Mouse (Mus musculus) midbrain, embryonic 12.5 days (tissue): Measurements from ENCODE around the gene Zcchc4. TPM values are rescaled to one million over a fixed set of nuclear protein-coding genes. Genes with fewer than 3 reads are reported as not detected.

ENCODE experiments used
- ATAC-seq: fragments of 200-750 bp; cut with Nextera tagmentation; 2 replicates; pipeline ENCODE4 v1.8.0; 2017; ENCODE audit warnings: low read depth, moderate TSS enrichment, moderate library complexity; ENCODE audit not compliant: low FRiP score
- H3K27ac ChIP-seq: fragments of 300-500 bp; sonication (generic); replicated peaks from 2 replicates; pipeline ENCODE4 v1.5.1; 2016; ENCODE audit warnings: mild to moderate bottlenecking
- H3K27me3 ChIP-seq: fragments of 300-500 bp; sonication (generic); 2 replicates; pipeline ENCODE4 v1.6.1; 2016; ENCODE audit warnings: mild to moderate bottlenecking
- H3K36me3 ChIP-seq: fragments of 300-500 bp; sonication (generic); 2 replicates; pipeline ENCODE4 v1.6.1; 2016
- H3K4me1 ChIP-seq: fragments of 300-500 bp; sonication (generic); 2 replicates; pipeline ENCODE4 v1.6.1; 2016
- H3K4me2 ChIP-seq: fragments of 300-500 bp; sonication (generic); replicated peaks from 2 replicates; pipeline ENCODE4 v1.6.1; 2016; ENCODE audit warnings: mild to moderate bottlenecking, moderate library complexity
- H3K4me3 ChIP-seq: fragments of 300-500 bp; sonication (generic); 2 replicates; pipeline ENCODE4 v1.5.1; 2016; ENCODE audit warnings: mild to moderate bottlenecking
- H3K9ac ChIP-seq: fragments of 300-500 bp; sonication (generic); replicated peaks from 2 replicates; pipeline ENCODE4 v1.6.1; 2016; ENCODE audit warnings: mild to moderate bottlenecking, moderate library complexity
- H3K9me3 ChIP-seq: fragments of 300-500 bp; sonication (generic); 2 replicates; pipeline ENCODE4 v1.6.1; 2016; ENCODE audit warnings: mild to moderate bottlenecking
- WGBS: fragments of 180-500 bp; shearing (Covaris S2); methylation state at CpG from one replicate; pipeline ENCODE4 v1.1.7; 2016; 5-methylcytosine and 5-hydroxymethylcytosine counted together
- polyA plus RNA-seq: library from polyadenylated mRNA; unstranded; fragments of >200 nt; fragmentation: Nextera tagmentation; extraction: Ambion mirVana; gene quantifications from 2 replicates; pipeline ENCODE4 v1.2.1, GENCODE M21; 2016

Zcchc4 gene
- polyA plus RNA-seq, 1 experiment from 2014 or later = 20.6 TPM

DNA sequence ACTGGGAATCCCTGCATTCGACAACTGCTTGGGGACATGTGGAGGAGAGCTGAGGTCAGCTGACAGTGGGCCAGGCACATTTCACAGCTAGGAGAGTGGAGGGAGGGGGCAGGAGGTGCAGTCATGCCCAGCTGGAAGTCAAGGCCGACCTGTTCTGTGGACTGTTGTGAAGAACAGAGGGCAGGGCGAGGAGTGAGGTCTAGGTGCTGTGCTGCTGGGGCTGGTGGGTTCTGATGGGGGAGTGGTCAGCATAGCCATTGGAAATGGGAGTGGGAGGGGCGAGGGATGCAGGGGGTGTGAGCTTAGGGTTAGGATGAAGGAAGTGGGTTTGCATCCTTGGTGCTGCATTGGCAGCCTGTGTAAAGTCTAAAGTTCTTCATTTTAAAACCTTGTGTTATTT, 30.6 kb downstream of the Zcchc4 start:
- no peak for ATAC-seq
- H3K9ac ChIP-seq = no peak overlapping the region
- no peaks in the 10 kb centered on the region for H3K9me3 ChIP-seq
- no peak overlapping the region for H3K4me3 ChIP-seq
- 83% methylated on average over 4 of the region's 4 CpGs for WGBS
- H3K4me1 ChIP-seq = no peaks in the 10 kb centered on the region
- no peak overlapping the region for H3K4me2 ChIP-seq
- H3K27ac ChIP-seq = no peak overlapping the region
- no peaks in the 10 kb centered on the region for H3K27me3 ChIP-seq
- peaks cover 14% of the 10 kb centered on the region; the same call in 1 of the 2 replicates for H3K36me3 ChIP-seq

GRCm38 (mm10) chr5:52806349-52806748, 31.1 kb downstream of the Zcchc4 start:
- Histone ChIP-seq H3K27me3 (no peaks in the 10 kb centered on the region), H3K4me2 (no peak overlapping the region), H3K4me3 (no peak overlapping the region), H3K36me3 (peaks cover 17% of the 10 kb centered on the region; the same call in 1 of the 2 replicates), H3K9me3 (no peaks in the 10 kb centered on the region), H3K4me1 (no peaks in the 10 kb centered on the region), H3K27ac (no peak overlapping the region), H3K9ac (no peak overlapping the region)
- no peak for ATAC-seq
- 91% methylated on average over 8 of the region's 8 CpGs for WGBS

- no peak overlapping the region for H3K27ac ChIP-seq
- no peaks in the 10 kb centered on the region for H3K27me3 ChIP-seq
- WGBS = 90% methylated on average over 7 of the region's 7 CpGs
- H3K9ac ChIP-seq = no peak overlapping the region
- no peak overlapping the region for H3K4me3 ChIP-seq
- no peaks in the 10 kb centered on the region for H3K9me3 ChIP-seq
- no peak for ATAC-seq
- H3K4me2 ChIP-seq = no peak overlapping the region
- H3K4me1 ChIP-seq = no peaks in the 10 kb centered on the region
- H3K36me3 ChIP-seq = peaks cover 17% of the 10 kb centered on the region; the same call in 1 of the 2 replicates
Measured at GRCm38 (mm10) chr5:52807030-52807429, 31.8 kb downstream of the Zcchc4 start.

- Histone ChIP-seq H3K4me3 (no peak overlapping the region), H3K27ac (no peak overlapping the region), H3K36me3 (peaks cover 26% of the 10 kb centered on the region), H3K4me1 (no peaks in the 10 kb centered on the region), H3K27me3 (no peaks in the 10 kb centered on the region), H3K9me3 (no peaks in the 10 kb centered on the region), H3K4me2 (no peak overlapping the region), H3K9ac (no peak overlapping the region)
- no peak for ATAC-seq
- WGBS = 95% methylated on average over 6 of the region's 6 CpGs
Measured at GRCm38 (mm10) chr5:52810446-52810845, 35.2 kb downstream of the Zcchc4 start.

- Histone ChIP-seq H3K4me2 (no peak overlapping the region), H3K27ac (no peak overlapping the region), H3K36me3 (peaks cover 28% of the 10 kb centered on the region), H3K4me3 (no peak overlapping the region), H3K4me1 (no peaks in the 10 kb centered on the region), H3K9me3 (no peaks in the 10 kb centered on the region), H3K9ac (no peak overlapping the region), H3K27me3 (no peaks in the 10 kb centered on the region)
- ATAC-seq = no peak
- 94% methylated on average over 14 of the region's 14 CpGs for WGBS
Measured at GRCm38 (mm10) chr5:52811056-52811455, 35.8 kb downstream of the Zcchc4 start.

DNA sequence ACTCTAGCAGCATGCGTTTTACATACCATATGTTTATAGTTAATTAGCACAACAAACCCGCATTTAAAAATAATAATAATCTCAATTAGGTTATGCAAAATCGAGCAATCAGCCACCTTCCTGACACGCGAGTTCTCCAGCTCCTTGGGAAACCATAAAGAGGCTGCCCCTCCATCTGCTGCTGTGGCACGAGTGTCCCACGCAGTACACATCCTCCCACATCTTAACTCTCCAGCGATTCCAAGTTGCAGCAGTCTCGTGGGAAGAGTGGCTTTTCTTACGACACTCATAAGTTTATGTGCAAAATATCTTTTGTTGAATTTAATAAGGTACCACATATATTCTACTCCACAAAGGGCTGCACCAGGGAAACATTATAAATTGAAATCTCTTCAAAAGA, 37.2 kb downstream of the Zcchc4 start:
- H3K27ac ChIP-seq = no peak overlapping the region
- no peaks in the 10 kb centered on the region for H3K9me3 ChIP-seq
- ATAC-seq = no peak
- H3K27me3 ChIP-seq = no peaks in the 10 kb centered on the region
- WGBS = 92% methylated on average over 10 of the region's 10 CpGs
- H3K4me3 ChIP-seq = no peak overlapping the region
- no peak overlapping the region for H3K9ac ChIP-seq
- no peaks in the 10 kb centered on the region for H3K4me1 ChIP-seq
- peaks cover 39% of the 10 kb centered on the region for H3K36me3 ChIP-seq
- H3K4me2 ChIP-seq = no peak overlapping the region

GRCm38 (mm10) chr5:52813312-52813711, 38.1 kb downstream of the Zcchc4 start:
- no peaks in the 10 kb centered on the region for H3K9me3 ChIP-seq
- H3K4me2 ChIP-seq = no peak overlapping the region
- 91% methylated on average over 7 of the region's 7 CpGs for WGBS
- no peaks in the 10 kb centered on the region for H3K27me3 ChIP-seq
- peaks cover 39% of the 10 kb centered on the region for H3K36me3 ChIP-seq
- no peaks in the 10 kb centered on the region for H3K4me1 ChIP-seq
- H3K9ac ChIP-seq = no peak overlapping the region
- no peak overlapping the region for H3K27ac ChIP-seq
- ATAC-seq = no peak
- H3K4me3 ChIP-seq = no peak overlapping the region

- H3K9ac ChIP-seq = no peak overlapping the region
- peaks cover 33% of the 10 kb centered on the region for H3K36me3 ChIP-seq
- 89% methylated on average over 7 of the region's 7 CpGs for WGBS
- H3K9me3 ChIP-seq = no peaks in the 10 kb centered on the region
- no peaks in the 10 kb centered on the region for H3K4me1 ChIP-seq
- H3K4me3 ChIP-seq = no peak overlapping the region
- H3K27ac ChIP-seq = no peak overlapping the region
- H3K4me2 ChIP-seq = no peak overlapping the region
- ATAC-seq = no peak
- no peaks in the 10 kb centered on the region for H3K27me3 ChIP-seq
Measured at GRCm38 (mm10) chr5:52818676-52819075, 43.5 kb downstream of the Zcchc4 start.

GRCm38 (mm10) chr5:52821691-52822090, 46.5 kb downstream of the Zcchc4 start:
- no peak for ATAC-seq
- Histone ChIP-seq H3K27me3 (no peaks in the 10 kb centered on the region), H3K4me1 (no peaks in the 10 kb centered on the region), H3K9me3 (no peaks in the 10 kb centered on the region), H3K4me2 (no peak overlapping the region), H3K27ac (no peak overlapping the region), H3K4me3 (no peak overlapping the region), H3K9ac (no peak overlapping the region), H3K36me3 (peaks cover 29% of the 10 kb centered on the region)
- 44% methylated on average over 3 of the region's 3 CpGs for WGBS

- ATAC-seq = no peak
- Histone ChIP-seq H3K9me3 (no peaks in the 10 kb centered on the region), H3K4me3 (no peak overlapping the region), H3K4me1 (no peaks in the 10 kb centered on the region), H3K9ac (no peak overlapping the region), H3K27ac (no peak overlapping the region), H3K4me2 (no peak overlapping the region), H3K36me3 (peaks cover 12% of the 10 kb centered on the region; the same call in 1 of the 2 replicates), H3K27me3 (no peaks in the 10 kb centered on the region)
- 91% methylated on average over 4 of the region's 4 CpGs for WGBS
Measured at GRCm38 (mm10) chr5:52827923-52828322, 52.7 kb downstream of the Zcchc4 start.

DNA sequence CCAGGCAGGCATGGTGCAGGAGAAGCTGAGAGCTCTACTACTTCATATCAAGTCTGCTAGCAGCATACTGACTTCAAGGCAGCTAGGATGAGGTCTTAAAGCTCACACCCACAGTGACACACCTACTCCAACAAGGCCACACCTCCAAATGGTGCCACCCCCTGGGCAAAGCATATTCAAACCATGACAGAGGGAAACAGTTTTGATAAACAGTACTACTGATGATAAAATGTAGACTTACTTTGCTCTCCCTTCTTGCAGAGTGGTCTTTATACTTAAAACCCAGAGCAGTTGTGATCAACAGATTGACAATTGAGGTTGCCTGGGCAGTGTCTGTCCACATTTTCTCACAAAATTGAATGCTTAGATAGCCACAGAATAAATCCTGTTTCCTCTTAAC, 57.8 kb downstream of the Zcchc4 start:
- Histone ChIP-seq H3K9me3 (no peaks in the 10 kb centered on the region), H3K36me3 (peaks cover 10% of the 10 kb centered on the region; the same call in 1 of the 2 replicates), H3K27me3 (no peaks in the 10 kb centered on the region), H3K27ac (peak overlapping the region; percentile 75), H3K4me3 (peak overlapping the region; percentile 63), H3K9ac (0 out of 2 replicates have a peak overlapping the region, but pooled peaks have one; percentile 1), H3K4me2 (peak overlapping the region; percentile 79), H3K4me1 (peaks cover 18% of the 10 kb centered on the region)
- no peak for ATAC-seq

GRCm38 (mm10) chr5:52833761-52834274, 58.6 kb downstream of the Zcchc4 start, which contains the start of gene Anapc4:
Gene Anapc4 (plus strand): TSS chr5:52834012.
- Histone ChIP-seq H3K4me2 (peak within 1 kb of the TSS; percentile 79), H3K36me3 (peaks cover 18% of the 10 kb centered on the region; the same call in 1 of the 2 replicates), H3K27me3 (no peaks in the 10 kb centered on the region), H3K9me3 (no peaks in the 10 kb centered on the region), H3K9ac (peak within 1 kb of the TSS; percentile 84), H3K4me3 (peak within 1 kb of the TSS; percentile 63), H3K27ac (peak within 1 kb of the TSS; percentile 75), H3K4me1 (peaks cover 18% of the 10 kb centered on the region)
- under 1% methylated on average over 48 of the region's 50 CpGs for WGBS
- ATAC-seq = peak; percentile 100

DNA sequence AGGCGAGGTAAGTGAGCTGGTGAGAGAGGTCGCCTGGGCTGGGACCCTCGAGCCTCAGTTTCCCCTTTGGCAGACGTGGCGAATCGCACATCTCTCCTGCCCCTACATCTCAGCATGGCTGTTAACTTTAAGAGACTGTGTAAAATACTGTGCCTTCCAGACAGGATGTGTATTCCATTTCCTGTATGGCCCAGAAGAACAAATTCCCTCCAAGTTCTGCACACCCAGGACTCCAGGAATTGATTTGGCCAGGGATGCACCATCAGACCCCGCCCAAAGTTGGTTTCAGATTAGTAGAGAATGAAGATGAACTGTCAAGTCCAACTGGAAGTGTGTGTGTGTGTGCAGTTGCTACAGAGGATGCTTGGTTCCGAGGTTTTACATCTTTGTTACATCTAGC, 59.2 kb downstream of the Zcchc4 start:
- Histone ChIP-seq H3K4me1 (peaks cover 18% of the 10 kb centered on the region), H3K27me3 (no peaks in the 10 kb centered on the region), H3K36me3 (peaks cover 23% of the 10 kb centered on the region; the same call in 1 of the 2 replicates), H3K9me3 (no peaks in the 10 kb centered on the region), H3K4me2 (peak overlapping the region; percentile 79), H3K9ac (peak overlapping the region; percentile 84), H3K4me3 (peak overlapping the region; percentile 63), H3K27ac (peak overlapping the region; percentile 75)
- no peak for ATAC-seq
- 10% methylated on average over 8 of the region's 8 CpGs for WGBS
